Mouse (Mus musculus): Measurements from ENCODE around the gene Zfyve19. TPM values are rescaled to one million over a fixed set of nuclear protein-coding genes. Genes with fewer than 3 reads are reported as not detected.

The Zfyve19 gene
- polyA plus RNA-seq, 1 experiment from 2014 or later = 68.3 TPM

- no peak for ATAC-seq (replicated peaks)
- WGBS = 37% methylated on average over 3 of the region's 3 CpGs
- no peak overlapping the region for H3K4me2 ChIP-seq
- H3K9me3 ChIP-seq = no peaks in the 10 kb centered on the region
- H3K36me3 ChIP-seq (replicated peaks) = no peaks in the 10 kb centered on the region
- no peak overlapping the region for H3K4me3 ChIP-seq
- H3K9ac ChIP-seq = no peak overlapping the region
- peak overlapping the region; percentile 18; the same call in 1 of the 2 replicates for H3K27ac ChIP-seq
- H3K4me1 ChIP-seq = peaks cover 5% of the 10 kb centered on the region; the same call in 1 of the 2 replicates
- no peaks in the 10 kb centered on the region for H3K27me3 ChIP-seq (replicated peaks)
Observed at GRCm38 (mm10) chr2:119198934-119199333, 9.5 kb upstream of the Zfyve19 start.

- ATAC-seq (replicated peaks) = no peak
- WGBS = 56% methylated on average over 5 of the region's 5 CpGs
- no peaks in the 10 kb centered on the region for H3K27me3 ChIP-seq (replicated peaks)
- H3K27ac ChIP-seq = no peak overlapping the region
- H3K9me3 ChIP-seq = no peaks in the 10 kb centered on the region
- no peak overlapping the region for H3K9ac ChIP-seq
- no peak overlapping the region for H3K4me2 ChIP-seq
- no peak overlapping the region for H3K4me3 ChIP-seq
- peaks cover 16% of the 10 kb centered on the region for H3K4me1 ChIP-seq
- H3K36me3 ChIP-seq (replicated peaks) = no peaks in the 10 kb centered on the region
Observed at GRCm38 (mm10) chr2:119202914-119203453, 5.4 kb upstream of the Zfyve19 start.

- Histone ChIP-seq H3K4me1 (peaks cover 16% of the 10 kb centered on the region), H3K4me2 (no peak overlapping the region), H3K27ac (no peak overlapping the region), H3K36me3 (replicated peaks) (no peaks in the 10 kb centered on the region), H3K9me3 (no peaks in the 10 kb centered on the region), H3K9ac (no peak overlapping the region), H3K27me3 (replicated peaks) (no peaks in the 10 kb centered on the region), H3K4me3 (no peak overlapping the region)
- no peak for ATAC-seq (replicated peaks)
- WGBS = 82% methylated on average over 4 of the region's 4 CpGs
Observed at GRCm38 (mm10) chr2:119203871-119204460, 4.5 kb upstream of the Zfyve19 start.

- Histone ChIP-seq H3K4me1 (peaks cover 25% of the 10 kb centered on the region), H3K27ac (peak overlapping the region; percentile 85), H3K4me2 (peak overlapping the region; percentile 64), H3K4me3 (peak overlapping the region; percentile 75), H3K36me3 (replicated peaks) (peaks cover 14% of the 10 kb centered on the region; the same call in 1 of the 2 replicates), H3K9me3 (no peaks in the 10 kb centered on the region), H3K9ac (peak overlapping the region; percentile 75), H3K27me3 (replicated peaks) (no peaks in the 10 kb centered on the region)
- ATAC-seq (replicated peaks) = no peak
- WGBS = 20% methylated on average over 6 of the region's 6 CpGs
Observed at GRCm38 (mm10) chr2:119207961-119208343, 465 bp upstream of the Zfyve19 start.

DNA sequence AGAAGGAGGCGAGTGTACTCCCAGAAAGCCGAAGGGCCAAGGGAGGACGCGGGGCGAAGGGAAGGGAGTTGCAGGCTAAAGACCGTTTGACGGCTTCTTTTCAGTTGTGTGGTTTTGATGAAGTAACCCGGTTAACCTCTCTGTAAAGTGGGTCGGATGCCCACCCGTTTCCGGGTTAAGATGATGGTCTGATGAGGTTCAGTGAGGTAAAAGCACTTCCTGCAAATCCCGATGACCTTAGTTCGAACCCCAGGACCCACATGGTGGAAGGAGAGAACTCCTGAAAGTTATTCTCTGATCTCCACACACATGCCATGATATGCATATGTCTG, 725 bp downstream of the Zfyve19 start:
- H3K27ac ChIP-seq = peak overlapping the region; percentile 85
- H3K4me2 ChIP-seq = peak overlapping the region; percentile 52
- peak overlapping the region; percentile 77 for H3K9ac ChIP-seq
- WGBS = 1% methylated on average over 13 of the region's 13 CpGs
- peak overlapping the region; percentile 75 for H3K4me3 ChIP-seq
- peaks cover 21% of the 10 kb centered on the region; the same call in 1 of the 2 replicates for H3K36me3 ChIP-seq (replicated peaks)
- ATAC-seq (replicated peaks) = no peak; the same call in 1 of the 2 replicates
- H3K9me3 ChIP-seq = no peaks in the 10 kb centered on the region
- H3K4me1 ChIP-seq = peaks cover 25% of the 10 kb centered on the region
- no peaks in the 10 kb centered on the region for H3K27me3 ChIP-seq (replicated peaks)

DNA sequence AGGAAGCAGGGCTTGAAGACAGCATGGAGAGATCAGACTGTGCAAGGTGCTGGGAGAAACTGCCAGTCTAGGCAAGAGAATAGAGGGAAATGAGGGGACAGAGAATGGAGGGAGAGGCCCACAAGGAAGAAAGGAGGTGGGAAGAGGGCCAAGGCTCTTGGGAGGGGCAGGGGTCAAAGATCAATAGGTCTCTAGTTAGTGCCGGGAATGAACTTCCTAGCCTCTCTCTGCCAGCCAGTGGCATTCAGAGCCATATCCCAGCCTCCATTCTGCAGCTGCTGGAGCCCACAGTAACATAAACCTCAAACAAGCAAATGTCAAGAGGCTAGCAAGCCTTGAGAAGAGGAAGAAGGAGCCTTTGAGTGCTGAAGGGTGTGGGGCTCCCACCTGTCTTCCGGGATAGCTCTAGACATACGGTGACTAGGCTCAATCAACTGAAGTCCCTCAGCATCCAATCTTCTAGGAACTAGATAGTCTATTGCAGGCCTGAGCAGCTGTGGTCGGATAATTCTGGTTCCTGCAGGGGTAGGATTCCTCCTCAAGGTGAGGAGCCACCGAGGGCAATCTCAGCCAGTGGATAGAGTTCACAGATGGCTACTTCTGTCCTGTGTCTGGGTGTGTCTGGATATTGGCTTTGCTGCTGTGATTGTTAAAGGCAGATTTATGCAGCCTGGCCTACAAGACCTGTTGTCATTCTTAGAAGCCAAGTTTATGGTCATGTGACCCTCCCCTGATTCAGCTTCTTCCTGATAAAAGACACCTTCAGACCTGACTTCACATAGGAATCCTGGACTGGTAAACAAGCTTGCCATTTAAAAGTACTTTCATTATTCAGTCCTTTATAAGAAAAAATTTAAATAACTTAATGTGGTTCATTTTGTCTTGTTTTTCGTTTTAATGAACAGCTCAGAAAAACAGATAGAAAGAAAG, 21.6 kb downstream of the Zfyve19 start, which contains the start of gene Ppp1r14d:
TSS of gene Ppp1r14d (minus strand) at position 132 of the 930 bp plus-strand sequence.
- WGBS = 77% methylated on average over 6 of the region's 6 CpGs
- peaks cover 10% of the 10 kb centered on the region; the same call in 1 of the 2 replicates for H3K27me3 ChIP-seq (replicated peaks)
- H3K27ac ChIP-seq = no peak within 1 kb of the TSS
- ATAC-seq (replicated peaks) = no peak
- no peak within 1 kb of the TSS for H3K4me2 ChIP-seq
- no peaks in the 10 kb centered on the region for H3K9me3 ChIP-seq
- no peak within 1 kb of the TSS for H3K9ac ChIP-seq
- H3K4me3 ChIP-seq = no peak within 1 kb of the TSS
- H3K36me3 ChIP-seq (replicated peaks) = no peaks in the 10 kb centered on the region
- no peaks in the 10 kb centered on the region for H3K4me1 ChIP-seq

GRCm38 (mm10) chr2:119236682-119237209, 28.3 kb downstream of the Zfyve19 start:
- Histone ChIP-seq H3K36me3 (replicated peaks) (no peaks in the 10 kb centered on the region), H3K9me3 (no peaks in the 10 kb centered on the region), H3K27me3 (replicated peaks) (peaks cover 58% of the 10 kb centered on the region), H3K9ac (no peak overlapping the region), H3K4me1 (peaks cover 14% of the 10 kb centered on the region), H3K4me2 (peak overlapping the region; percentile 55), H3K27ac (no peak overlapping the region), H3K4me3 (peak overlapping the region; percentile 40)
- ATAC-seq (replicated peaks) = no peak
- WGBS = 4% methylated on average over 25 of the region's 25 CpGs

- H3K4me2 ChIP-seq = peak within 1 kb of the TSS; percentile 55
- peak; percentile 42; the same call in 1 of the 2 replicates for ATAC-seq (replicated peaks)
- under 1% methylated on average over 72 of the region's 73 CpGs for WGBS
- H3K36me3 ChIP-seq (replicated peaks) = no peaks in the 10 kb centered on the region
- no peak within 1 kb of the TSS for H3K9ac ChIP-seq
- peaks cover 58% of the 10 kb centered on the region for H3K27me3 ChIP-seq (replicated peaks)
- peak within 1 kb of the TSS; percentile 40 for H3K4me3 ChIP-seq
- H3K4me1 ChIP-seq = peaks cover 14% of the 10 kb centered on the region
- H3K9me3 ChIP-seq = no peaks in the 10 kb centered on the region
- H3K27ac ChIP-seq = no peak within 1 kb of the TSS
Observed at GRCm38 (mm10) chr2:119237210-119237870, 28.9 kb downstream of the Zfyve19 start, which contains the start of gene Spint1. Gene Spint1 (plus strand): TSS chr2:119237362.

DNA sequence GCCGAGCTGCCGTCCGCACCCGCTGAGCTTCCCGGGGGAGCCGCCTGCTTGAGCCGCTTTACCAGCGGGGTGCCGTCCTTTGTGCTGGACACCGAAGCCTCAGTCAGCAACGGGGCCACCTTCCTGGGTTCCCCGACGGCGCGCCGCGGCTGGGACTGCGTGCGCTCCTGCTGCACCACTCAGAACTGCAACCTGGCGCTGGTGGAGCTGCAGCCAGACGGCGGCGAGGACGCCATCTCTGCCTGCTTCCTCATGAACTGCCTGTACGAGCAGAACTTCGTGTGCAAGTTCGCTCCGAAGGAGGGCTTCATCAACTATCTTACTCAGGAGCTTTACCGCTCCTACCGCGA, 29.4 kb downstream of the Zfyve19 start:
- WGBS = 1% methylated on average over 31 of the region's 31 CpGs
- Histone ChIP-seq H3K4me2 (peak overlapping the region; percentile 55), H3K9ac (no peak overlapping the region), H3K4me1 (peaks cover 14% of the 10 kb centered on the region), H3K27me3 (replicated peaks) (peaks cover 58% of the 10 kb centered on the region), H3K9me3 (no peaks in the 10 kb centered on the region), H3K4me3 (peak overlapping the region; percentile 40), H3K27ac (no peak overlapping the region), H3K36me3 (replicated peaks) (no peaks in the 10 kb centered on the region)
- no peak for ATAC-seq (replicated peaks)

DNA sequence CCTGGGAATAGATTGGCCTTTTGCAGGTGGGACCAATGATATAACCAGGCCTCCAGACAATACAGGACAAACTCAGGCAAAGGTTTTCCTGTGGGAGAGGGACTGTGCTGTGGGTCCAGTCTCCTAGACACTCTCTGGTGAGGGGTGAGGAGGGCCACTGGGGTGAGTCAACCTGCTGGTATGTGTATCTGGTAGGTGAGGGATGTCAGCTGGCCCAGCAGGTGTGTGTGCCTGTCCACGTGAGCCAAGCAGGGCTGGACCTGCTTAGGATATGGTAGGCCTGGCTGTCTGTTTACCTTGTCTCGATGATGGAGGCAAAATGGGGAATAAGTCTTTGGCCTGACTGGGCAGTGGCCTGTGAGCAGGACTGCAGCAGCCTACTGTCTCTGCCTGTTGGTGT, 30.3 kb downstream of the Zfyve19 start:
- Histone ChIP-seq H3K9me3 (no peaks in the 10 kb centered on the region), H3K4me3 (no peak overlapping the region), H3K9ac (no peak overlapping the region), H3K27me3 (replicated peaks) (peaks cover 58% of the 10 kb centered on the region), H3K4me1 (peaks cover 14% of the 10 kb centered on the region), H3K36me3 (replicated peaks) (no peaks in the 10 kb centered on the region), H3K27ac (no peak overlapping the region), H3K4me2 (no peak overlapping the region)
- ATAC-seq (replicated peaks) = no peak
- WGBS = 74% methylated on average over 2 of the region's 2 CpGs

DNA sequence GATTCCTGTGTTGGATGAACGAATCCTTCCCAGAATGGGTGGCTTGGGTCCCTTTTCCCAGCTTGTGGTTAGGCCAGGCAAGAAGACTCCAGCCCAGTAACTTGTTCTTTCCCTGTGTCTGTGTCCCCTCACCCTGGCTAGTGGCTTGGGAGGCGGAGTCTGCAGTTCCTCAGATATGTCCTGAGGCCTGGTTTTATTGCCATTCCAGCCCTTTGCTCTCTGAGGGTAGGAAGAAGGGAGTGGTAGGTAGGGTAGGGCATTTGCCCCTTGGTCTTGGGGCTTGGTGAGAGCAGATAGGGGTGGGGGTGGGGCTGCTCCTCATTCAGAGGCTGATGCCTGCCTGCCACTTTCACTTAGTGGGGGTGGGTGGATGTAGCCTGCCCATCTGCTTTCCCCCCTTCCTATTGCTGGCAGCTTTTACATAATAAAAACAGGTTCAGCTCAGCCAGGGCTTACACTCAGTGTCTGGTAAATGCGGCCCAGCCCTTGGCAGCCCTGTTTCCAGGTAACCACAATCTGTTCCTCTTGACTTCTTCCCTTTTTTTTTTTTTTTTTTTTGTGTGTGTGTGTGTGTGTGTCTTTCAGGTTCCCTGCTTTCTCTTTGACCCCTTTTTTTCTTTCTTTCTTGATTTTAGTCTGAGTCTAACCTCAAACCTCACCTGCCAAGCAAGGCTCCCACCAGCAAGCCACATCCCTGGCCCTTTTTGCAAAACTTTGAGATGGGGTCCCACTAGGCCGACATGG, 31.8 kb downstream of the Zfyve19 start:
- peaks cover 14% of the 10 kb centered on the region for H3K4me1 ChIP-seq
- ATAC-seq (replicated peaks) = no peak
- WGBS = 67% methylated on average over 4 of the region's 4 CpGs
- H3K36me3 ChIP-seq (replicated peaks) = no peaks in the 10 kb centered on the region
- no peak overlapping the region for H3K4me3 ChIP-seq
- no peak overlapping the region for H3K27ac ChIP-seq
- no peaks in the 10 kb centered on the region for H3K9me3 ChIP-seq
- no peak overlapping the region for H3K4me2 ChIP-seq
- H3K27me3 ChIP-seq (replicated peaks) = peaks cover 47% of the 10 kb centered on the region
- no peak overlapping the region for H3K9ac ChIP-seq

All from midbrain, embryonic 15.5 days (tissue).